Mouse (Mus musculus): ENCODE data around the gene Mall. TPM values are rescaled to one million over a fixed set of nuclear protein-coding genes. Genes with fewer than 3 reads are reported as not detected.

Mall gene
- polyA plus RNA-seq, 1 experiment, result not detected

DNA sequence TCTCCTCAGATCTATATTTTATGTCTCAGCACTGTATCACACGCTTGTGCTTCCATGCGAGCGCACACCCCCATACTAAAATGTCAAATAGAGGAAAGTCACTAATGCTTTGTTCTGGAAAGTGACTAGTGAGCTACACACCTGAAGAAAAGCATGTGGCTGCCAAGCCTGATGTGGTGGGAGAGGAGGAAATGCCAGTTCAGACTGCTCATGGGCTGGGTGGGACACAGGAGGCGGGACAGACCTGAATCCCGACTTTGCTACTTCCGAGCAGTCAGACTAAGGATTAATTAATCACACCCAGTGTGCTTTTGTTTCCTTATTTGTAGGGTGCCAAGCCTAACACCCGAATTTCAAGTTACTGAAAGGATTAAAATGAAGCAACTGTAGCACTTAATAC, 18.6 kb upstream of the Mall start:
- no peak for TF ChIP-seq E2F4 (IDR thresholded peaks at IDR 0.05; ENCODE audit: insufficient read depth)
- no peaks in the 10 kb centered on the region for H3K79me2 ChIP-seq (ENCODE audit: control insufficient read depth, insufficient read depth)
- no peaks in the 10 kb centered on the region for H3K27me3 ChIP-seq (ENCODE audit: control insufficient read depth, insufficient read depth, insufficient read length)
- H3K4me3 ChIP-seq, result no peak overlapping the region
- no peak overlapping the region for H3K4me2 ChIP-seq (ENCODE audit: low read depth)
- no peak overlapping the region for H3ac ChIP-seq (ENCODE audit: control insufficient read depth, insufficient read length)
- H3K36me3 ChIP-seq (ENCODE audit: control insufficient read depth, insufficient read depth), result no peaks in the 10 kb centered on the region

DNA sequence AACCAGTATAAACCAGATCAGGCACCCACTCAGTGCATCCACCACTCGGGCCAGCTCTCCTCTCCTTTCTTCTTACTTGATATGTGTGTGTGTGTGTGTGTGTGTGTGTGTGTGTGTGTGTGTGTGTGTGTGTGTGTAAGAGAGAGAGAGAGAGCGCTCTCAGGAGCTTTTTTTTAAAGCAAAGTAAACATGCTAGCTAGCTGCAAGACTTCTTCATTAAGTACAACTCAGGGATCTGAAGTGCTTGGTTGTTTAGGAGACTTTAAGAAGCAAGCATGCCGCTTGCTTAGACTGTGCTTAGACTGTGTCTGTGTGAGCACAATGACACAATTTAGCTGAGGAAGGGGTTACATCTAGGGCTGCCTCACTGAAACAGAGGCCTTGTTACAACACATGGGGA, 12.9 kb upstream of the Mall start:
- Histone ChIP-seq H3K36me3 (ENCODE audit: control insufficient read depth, insufficient read depth) (peaks cover 5% of the 10 kb centered on the region), H3K27me3 (ENCODE audit: control insufficient read depth, insufficient read depth, insufficient read length) (no peaks in the 10 kb centered on the region), H3K79me2 (ENCODE audit: control insufficient read depth, insufficient read depth) (no peaks in the 10 kb centered on the region), H3K4me3 (no peak overlapping the region), H3ac (ENCODE audit: control insufficient read depth, insufficient read length) (no peak overlapping the region), H3K4me2 (ENCODE audit: low read depth) (no peak overlapping the region)
- no peak for TF ChIP-seq E2F4 (IDR thresholded peaks at IDR 0.05; ENCODE audit: insufficient read depth)
- TF ChIP-seq TCF12 (IDR thresholded peaks at IDR 0.05; ENCODE audit: insufficient read depth, poor library complexity, severe bottlenecking), result no peak
- TF ChIP-seq CEBPB (IDR thresholded peaks at IDR 0.05; ENCODE audit: insufficient read depth, poor library complexity, severe bottlenecking), result no peak
- TF ChIP-seq POLR2AphosphoS2 (IDR thresholded peaks at IDR 0.05; ENCODE audit: insufficient read length, low read depth), result no peak
- no peak for TF ChIP-seq MAX (IDR thresholded peaks at IDR 0.05; ENCODE audit: low read depth)
- TF ChIP-seq SRF (IDR thresholded peaks at IDR 0.05; ENCODE audit: control insufficient read depth, insufficient read length, low read depth), result no peak
- no peak for TF ChIP-seq TCF3 (IDR thresholded peaks at IDR 0.05; ENCODE audit: insufficient read length, low read depth)
- no peak for TF ChIP-seq USF1 (IDR thresholded peaks at IDR 0.05; ENCODE audit: low read depth)
- no peak for TF ChIP-seq POLR2A (IDR thresholded peaks at IDR 0.05; ENCODE audit: insufficient read length, low read depth)
- no peak for TF ChIP-seq REST (IDR thresholded peaks at IDR 0.05; ENCODE audit: insufficient read depth, insufficient read length)
- no peak for TF ChIP-seq MYOD1 (IDR thresholded peaks at IDR 0.05; ENCODE audit: control insufficient read depth in 1 of 3, insufficient read length in 2 of 3, low read depth in 2 of 3)
- no peak for TF ChIP-seq MYOG (IDR thresholded peaks at IDR 0.05; ENCODE audit: control insufficient read depth in 1 of 3, insufficient read depth in 1 of 3, insufficient read length in 2 of 3, low read depth in 2 of 3)

DNA sequence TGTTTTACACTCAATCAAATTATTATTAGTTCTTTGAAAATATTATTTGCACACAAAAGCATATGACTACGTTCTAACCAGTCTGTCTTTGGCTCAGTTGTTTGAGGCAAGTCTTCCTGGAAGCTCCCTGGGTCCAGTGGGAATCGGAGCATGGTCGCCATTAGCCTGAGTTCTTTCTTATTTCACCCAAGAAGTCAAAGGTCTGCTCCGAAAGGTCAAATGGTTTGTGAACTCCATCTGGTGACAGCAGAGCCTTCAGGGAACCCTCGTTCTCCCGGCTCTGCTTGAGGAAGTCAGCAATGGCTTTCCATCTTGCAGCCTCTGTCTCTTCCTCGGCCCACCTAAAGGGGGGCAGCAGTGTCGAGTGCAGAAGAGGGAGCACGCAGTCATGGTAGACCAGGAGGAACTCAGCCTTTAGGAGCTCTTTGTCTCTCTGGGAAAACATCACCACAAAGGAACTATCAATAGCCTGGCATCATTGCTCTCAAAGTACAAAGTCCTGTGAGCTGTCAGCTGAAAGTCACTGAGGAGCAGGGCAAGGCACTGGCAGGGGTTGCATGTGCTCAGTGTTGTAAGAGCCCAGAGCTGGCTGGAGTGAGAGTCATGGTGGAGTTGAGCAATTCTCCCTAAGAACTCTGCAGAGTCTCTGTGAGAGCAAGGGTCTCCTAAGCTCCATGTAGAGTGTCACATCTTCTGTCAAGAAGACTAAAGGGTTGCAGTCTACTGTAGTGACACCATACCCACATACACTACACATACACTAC, 11.2 kb upstream of the Mall start:
- TF ChIP-seq POLR2A (IDR thresholded peaks at IDR 0.05; ENCODE audit: insufficient read length, low read depth) (no peak), CEBPB (IDR thresholded peaks at IDR 0.05; ENCODE audit: insufficient read depth, poor library complexity, severe bottlenecking) (no peak), USF1 (IDR thresholded peaks at IDR 0.05; ENCODE audit: low read depth) (no peak), E2F4 (IDR thresholded peaks at IDR 0.05; ENCODE audit: insufficient read depth) (no peak), TCF3 (IDR thresholded peaks at IDR 0.05; ENCODE audit: insufficient read length, low read depth) (no peak), MYOG (IDR thresholded peaks at IDR 0.05; ENCODE audit: control insufficient read depth in 1 of 3, insufficient read depth in 1 of 3, insufficient read length in 2 of 3, low read depth in 2 of 3) (no peak), MAX (IDR thresholded peaks at IDR 0.05; ENCODE audit: low read depth) (no peak), MYOD1 (IDR thresholded peaks at IDR 0.05; ENCODE audit: control insufficient read depth in 1 of 3, insufficient read length in 2 of 3, low read depth in 2 of 3) (no peak), REST (IDR thresholded peaks at IDR 0.05; ENCODE audit: insufficient read depth, insufficient read length) (no peak), POLR2AphosphoS2 (IDR thresholded peaks at IDR 0.05; ENCODE audit: insufficient read length, low read depth) (no peak), TCF12 (IDR thresholded peaks at IDR 0.05; ENCODE audit: insufficient read depth, poor library complexity, severe bottlenecking) (no peak), SRF (IDR thresholded peaks at IDR 0.05; ENCODE audit: control insufficient read depth, insufficient read length, low read depth) (no peak)
- Histone ChIP-seq H3K27me3 (ENCODE audit: control insufficient read depth, insufficient read depth, insufficient read length) (no peaks in the 10 kb centered on the region), H3K36me3 (ENCODE audit: control insufficient read depth, insufficient read depth) (peaks cover 5% of the 10 kb centered on the region), H3K4me2 (ENCODE audit: low read depth) (no peak overlapping the region), H3K79me2 (ENCODE audit: control insufficient read depth, insufficient read depth) (no peaks in the 10 kb centered on the region), H3K4me3 (no peak overlapping the region), H3ac (ENCODE audit: control insufficient read depth, insufficient read length) (no peak overlapping the region)

DNA sequence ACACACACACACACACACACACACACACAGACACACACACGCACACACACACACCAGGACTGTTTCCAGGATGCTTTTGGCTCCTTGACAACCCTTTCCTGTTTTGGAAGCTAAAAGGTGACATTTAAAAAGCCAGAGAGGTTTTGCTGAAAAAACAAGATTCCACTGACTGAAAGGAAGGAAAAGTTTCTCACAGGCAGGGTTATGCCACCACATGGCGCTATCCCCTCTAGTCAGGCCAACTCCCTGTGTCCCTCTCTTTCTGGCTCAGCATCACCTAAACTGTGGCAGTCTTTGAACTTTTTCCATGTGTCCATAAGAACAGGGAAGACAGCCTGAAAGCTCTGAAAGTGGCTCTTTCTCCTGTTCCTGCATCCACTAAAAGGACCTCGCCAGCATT, 8.2 kb upstream of the Mall start:
- peaks cover 5% of the 10 kb centered on the region for H3K36me3 ChIP-seq (ENCODE audit: control insufficient read depth, insufficient read depth)
- no peak overlapping the region for H3K4me3 ChIP-seq
- no peaks in the 10 kb centered on the region for H3K27me3 ChIP-seq (ENCODE audit: control insufficient read depth, insufficient read depth, insufficient read length)
- TF ChIP-seq CEBPB (IDR thresholded peaks at IDR 0.05; ENCODE audit: insufficient read depth, poor library complexity, severe bottlenecking) (no peak), POLR2A (IDR thresholded peaks at IDR 0.05; ENCODE audit: insufficient read length, low read depth) (no peak), MYOD1 (IDR thresholded peaks at IDR 0.05; ENCODE audit: control insufficient read depth in 1 of 3, insufficient read length in 2 of 3, low read depth in 2 of 3) (no peak), TCF3 (IDR thresholded peaks at IDR 0.05; ENCODE audit: insufficient read length, low read depth) (no peak), REST (IDR thresholded peaks at IDR 0.05; ENCODE audit: insufficient read depth, insufficient read length) (no peak), E2F4 (IDR thresholded peaks at IDR 0.05; ENCODE audit: insufficient read depth) (no peak), POLR2AphosphoS2 (IDR thresholded peaks at IDR 0.05; ENCODE audit: insufficient read length, low read depth) (no peak), MYOG (IDR thresholded peaks at IDR 0.05; ENCODE audit: control insufficient read depth in 1 of 3, insufficient read depth in 1 of 3, insufficient read length in 2 of 3, low read depth in 2 of 3) (no peak), MAX (IDR thresholded peaks at IDR 0.05; ENCODE audit: low read depth) (no peak), TCF12 (IDR thresholded peaks at IDR 0.05; ENCODE audit: insufficient read depth, poor library complexity, severe bottlenecking) (no peak), USF1 (IDR thresholded peaks at IDR 0.05; ENCODE audit: low read depth) (no peak)
- no peak overlapping the region for H3ac ChIP-seq (ENCODE audit: control insufficient read depth, insufficient read length)
- H3K79me2 ChIP-seq (ENCODE audit: control insufficient read depth, insufficient read depth), result no peaks in the 10 kb centered on the region
- H3K4me2 ChIP-seq (ENCODE audit: low read depth), result no peak overlapping the region
